Mouse (Mus musculus): ENCODE results near the gene Mrs2.

DNA sequence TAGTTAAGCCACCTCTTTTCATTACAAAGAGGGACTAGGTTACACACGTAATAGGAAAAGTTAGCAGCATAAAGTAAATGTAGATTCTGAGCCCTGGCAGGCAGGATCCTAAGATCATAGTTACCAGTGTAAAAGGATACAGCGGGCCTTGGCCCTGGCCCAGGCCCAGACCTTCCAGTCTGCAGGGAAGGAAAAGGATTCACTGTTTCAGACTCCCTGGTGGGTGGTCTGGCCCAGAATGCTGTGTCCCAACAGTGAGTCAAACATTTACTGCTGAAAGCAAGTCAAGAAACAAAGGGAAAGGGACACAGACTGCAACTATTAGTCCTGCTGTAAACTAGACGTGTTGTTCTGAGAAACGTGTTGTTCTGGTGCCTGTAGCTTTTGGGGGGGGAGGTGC lies 74.6 kb downstream of the Mrs2 start:
- TF ChIP-seq CTCF (IDR thresholded peaks at IDR 0.05; ENCODE audit: extremely low read depth, insufficient read depth, low read length) (no peak), POLR2A (IDR thresholded peaks at IDR 0.05; ENCODE audit: extremely low read depth, insufficient read depth, low read length) (no peak)

Data from cortical plate, adult 2 months (tissue).